Mouse (Mus musculus): ENCODE measurements around the gene Agk. TPM values are rescaled to one million over a fixed set of nuclear protein-coding genes. Genes with fewer than 3 reads are reported as not detected.

Gene Agk
- total RNA-seq, 2 experiments from 2014 or later, result 41.1 to 43.6 TPM

- no peak for DNase-seq (ENCODE audit: low spot score in 2 of 2)
Observed at GRCm38 (mm10) chr6:40439731-40440130, 114.8 kb downstream of the Agk start.

GRCm38 (mm10) chr6:40441276-40441675 lies 116.3 kb downstream of the Agk start:
- no peak for DNase-seq (ENCODE audit: low spot score in 2 of 2)

- no peak for DNase-seq (ENCODE audit: low spot score in 2 of 2)
Observed at GRCm38 (mm10) chr6:40441755-40442154, 116.8 kb downstream of the Agk start.

GRCm38 (mm10) chr6:40443281-40443928 lies 118.4 kb downstream of the Agk start:
- no peak for DNase-seq (ENCODE audit: low spot score in 2 of 2)

Other genes starting within 250 kb of the Agk start
- gene E330009J07Rik, start 111.0 kb downstream of the Agk start, total RNA-seq (2021), result 10 to 100 TPM; 48.2 to 49.6 TPM
- not detected for gene Wee2, start 113.9 kb downstream of the Agk start, total RNA-seq (2021)
- 10 to 100 TPM; 29.9 to 30.0 TPM for gene Ssbp1, start 146.2 kb downstream of the Agk start, total RNA-seq (2021)
- not detected for gene Tas2r137, start 166.1 kb downstream of the Agk start, total RNA-seq (2021)
- gene Tas2r108, start 168.4 kb downstream of the Agk start, total RNA-seq (2021), result not detected
- gene Prss37, start 194.3 kb downstream of the Agk start, total RNA-seq (2021), result not detected
- not detected for gene Olfr461, start 229.9 kb downstream of the Agk start, total RNA-seq (2021)
- gene Olfr460, start 244.3 kb downstream of the Agk start, total RNA-seq (2021), result not detected